Mouse (Mus musculus) heart, adult 8-10 months (tissue): ENCODE results near the gene Smc4. TPM values are rescaled to one million over a fixed set of nuclear protein-coding genes. Genes with fewer than 3 reads are reported as not detected.

Experiments used
- microRNA-seq: library from miRNA; unstranded; fragments of <30 nt; microRNA quantifications from one replicate; pipeline ENCODE4 v1.2.0, GENCODE M21; 2022
- total RNA-seq, 4 experiments: library from RNA; stranded (reverse); gene quantifications; 2 replicates each; pipeline ENCODE4 v1.2.4; 2022

The Smc4 gene
- total RNA-seq, 4 experiments from 2014 or later: 10.0 to 12.2 (median 11.4) TPM

Small RNA genes within 50 kb of the gene (microRNA-seq; reads per million reads assigned to microRNA genes)
- 1,536 reads per million, percentile 84 among the genes with 10 or more reads in this experiment for gene Mir15b
- gene Mir16-2: 207 reads per million, percentile 67 among the genes with 10 or more reads in this experiment

Other genes with a start within 250 kb of the Smc4 start
- 1 to 10 TPM in 1 of 4 experiments, under 1 TPM in 3; 0.66 to 1.2 (median 0.76) TPM for gene 1110032F04Rik, start 135.2 kb upstream of the Smc4 start, total RNA-seq
- gene Ift80, start 168 bp upstream of the Smc4 start, total RNA-seq: 1 to 10 TPM; 3.9 to 8.2 (median 5.2) TPM
- gene Trim59, start 40.0 kb downstream of the Smc4 start, total RNA-seq: 1 to 10 TPM in 2 of 4 experiments, under 1 TPM in 2; 0.90 to 2.7 (median 1.3) TPM
- gene Kpna4, start 122.4 kb downstream of the Smc4 start, total RNA-seq: 10 to 100 TPM; 85.3 to 94.0 (median 91.3) TPM
- gene Arl14, start 217.7 kb downstream of the Smc4 start, total RNA-seq: not detected